Mouse (Mus musculus) heart, postnatal 36 days (tissue): ENCODE data around the gene F3. TPM values are rescaled to one million over a fixed set of nuclear protein-coding genes. Genes with fewer than 3 reads are reported as not detected.

Source experiments
- DNase-seq, 2 experiments: peaks; one replicate each; pipeline ENCODE4 v3.0.0; 2021 to 2022
- intact Hi-C: fragments of 180-260 bp; cut with DNase I; formaldehyde crosslinking; loops from one replicate; pipeline ENCODE4 v1.15.1; 2025
- total RNA-seq, 2 experiments: library from RNA; stranded (reverse); gene quantifications; 2 replicates each; pipeline ENCODE4 v1.2.3; 2021

F3 gene
- 10 to 100 TPM; 23.7 to 30.5 TPM for total RNA-seq

DNA sequence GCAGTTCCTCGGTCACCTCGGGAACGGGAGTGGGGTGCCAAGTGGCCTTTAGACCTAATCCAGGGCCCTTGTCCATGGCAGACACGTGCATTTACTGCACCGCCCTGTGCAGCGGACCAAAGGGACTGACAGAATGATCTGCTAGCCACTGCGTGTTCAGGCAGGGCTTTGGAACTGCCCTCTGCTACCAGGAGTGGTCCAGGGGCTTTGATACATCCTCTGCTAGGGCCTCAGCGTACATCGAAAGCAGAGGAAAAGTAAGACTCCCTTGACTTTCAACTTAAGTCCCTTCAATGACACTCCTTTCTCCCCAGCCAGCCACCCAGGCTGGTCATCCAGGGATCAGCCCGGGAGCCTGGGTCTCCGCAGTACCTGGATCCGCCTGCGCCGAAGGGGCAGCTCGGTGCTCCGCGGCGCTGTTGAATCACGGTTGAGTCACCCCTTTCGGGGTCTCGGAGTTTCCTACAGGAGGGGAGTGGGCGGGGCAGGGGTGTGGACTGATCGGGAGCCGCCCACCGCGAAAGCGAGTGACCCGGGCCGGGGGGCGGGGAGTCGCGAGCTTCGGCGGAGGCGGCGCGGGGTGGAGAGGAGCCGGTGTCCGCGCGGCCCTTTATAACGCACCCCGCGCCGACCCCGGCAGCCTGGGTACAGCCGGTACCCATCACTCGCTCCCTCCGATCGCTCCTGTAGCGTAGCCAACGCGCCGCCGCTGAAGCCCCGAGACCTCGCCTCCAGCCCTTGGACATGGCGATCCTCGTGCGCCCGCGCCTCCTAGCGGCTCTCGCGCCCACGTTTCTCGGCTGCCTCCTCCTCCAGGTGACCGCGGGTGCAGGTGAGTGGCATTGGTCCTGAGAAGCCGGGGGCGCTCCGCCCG lies at the start of gene F3:
F3 (plus strand) TSS at position 567 of the 874 bp plus-strand sequence.
- peak; percentile 79 to 81 for DNase-seq
- intact Hi-C loops = loop anchor here (1.0 to 5.0 kb wide), 4 partner anchors 83 to 187 kb away; no protein-coding TSS in a partner anchor

DNA sequence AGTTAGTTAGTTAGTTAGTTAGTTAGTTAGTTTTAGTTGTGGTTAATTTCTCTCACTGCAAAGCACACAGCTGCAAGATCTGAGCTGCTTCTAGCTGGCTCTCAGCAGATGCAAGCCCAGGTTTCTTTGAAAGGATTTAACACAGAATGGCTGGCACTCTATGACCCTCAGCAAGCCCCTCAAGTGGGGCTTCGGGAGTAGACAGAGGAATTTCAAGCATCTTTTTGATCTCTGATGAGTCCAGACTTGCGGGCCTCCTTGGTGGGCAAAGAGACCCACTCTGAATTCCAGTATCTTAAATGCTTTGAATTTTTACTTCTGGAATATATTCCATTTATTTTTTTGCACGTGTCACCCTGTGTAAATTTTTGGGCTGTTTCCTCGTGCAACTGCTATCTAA lies 44.4 kb upstream of the F3 start:
- intact Hi-C loops = no loop called here
- DNase-seq = no peak

DNA sequence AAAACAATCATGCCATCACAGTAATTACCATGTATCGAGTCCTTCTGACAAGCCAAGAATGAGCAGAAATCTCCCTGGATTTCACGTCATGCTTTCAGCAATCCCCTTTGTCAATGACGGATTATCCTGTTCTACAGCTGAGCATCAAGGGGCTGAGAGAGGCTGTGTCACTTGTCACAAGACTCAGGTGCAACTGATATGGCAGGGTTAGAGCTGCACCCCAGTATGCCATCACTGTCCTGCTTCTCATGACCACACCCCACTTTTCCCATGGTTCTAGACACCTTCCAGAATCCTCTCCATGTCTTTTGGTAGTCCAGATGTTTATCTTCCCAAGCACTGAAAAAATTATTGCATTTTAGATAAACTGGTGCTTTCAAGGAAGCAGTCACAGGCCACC lies 43.9 kb upstream of the F3 start:
- intact Hi-C loops = no loop called here
- no peak for DNase-seq

DNA sequence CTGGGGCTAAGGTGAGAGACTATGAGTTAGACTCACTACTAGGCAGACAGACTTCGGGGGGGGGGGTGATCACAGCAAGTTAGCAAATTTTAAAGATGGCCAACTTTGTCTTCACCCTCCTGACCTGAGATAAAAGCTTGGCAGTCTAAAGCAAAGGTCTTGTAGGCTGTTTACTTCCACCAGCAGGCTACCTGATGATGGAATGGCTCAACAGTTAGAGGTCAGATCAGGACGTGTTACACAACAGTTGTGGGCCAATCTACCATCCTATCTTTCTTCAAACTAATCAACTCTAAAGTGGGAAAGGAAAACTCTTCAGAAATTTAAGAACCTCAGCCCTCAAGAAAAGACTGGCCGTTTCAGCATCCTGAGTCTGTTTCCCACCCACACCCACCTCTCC lies 43.1 kb upstream of the F3 start:
- intact Hi-C loops = no loop called here
- no peak for DNase-seq

- no peak for DNase-seq
- intact Hi-C loops = no loop called here
These were observed 40.6 kb upstream of the F3 start for GRCm38 (mm10) chr3:121682439-121683411.

- no peak for DNase-seq
- intact Hi-C loops = no loop called here
These were observed 38.8 kb upstream of the F3 start for GRCm38 (mm10) chr3:121684552-121684951.

GRCm38 (mm10) chr3:121684963-121685362 lies 38.4 kb upstream of the F3 start:
- intact Hi-C loops = no loop called here
- no peak for DNase-seq

DNA sequence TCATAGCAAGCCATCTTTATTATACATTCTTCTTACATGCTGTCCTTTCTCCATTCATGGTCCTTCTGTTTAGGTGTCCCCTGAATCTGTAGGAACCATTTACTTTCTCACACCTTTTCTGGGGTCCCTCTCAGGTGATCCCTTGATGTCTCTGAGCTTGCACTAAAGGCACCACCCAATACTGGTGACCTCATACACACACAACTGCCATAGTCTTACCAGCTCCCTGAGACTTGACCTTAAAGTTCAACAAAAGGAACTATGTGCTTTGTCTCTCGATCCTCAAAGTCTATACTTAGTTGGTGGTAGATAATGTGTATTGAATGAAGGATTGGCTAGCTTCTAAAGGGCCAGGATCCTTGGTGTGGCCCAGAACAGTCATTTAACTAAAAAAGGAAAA lies 37.4 kb upstream of the F3 start:
- intact Hi-C loops = no loop called here
- no peak for DNase-seq

DNA sequence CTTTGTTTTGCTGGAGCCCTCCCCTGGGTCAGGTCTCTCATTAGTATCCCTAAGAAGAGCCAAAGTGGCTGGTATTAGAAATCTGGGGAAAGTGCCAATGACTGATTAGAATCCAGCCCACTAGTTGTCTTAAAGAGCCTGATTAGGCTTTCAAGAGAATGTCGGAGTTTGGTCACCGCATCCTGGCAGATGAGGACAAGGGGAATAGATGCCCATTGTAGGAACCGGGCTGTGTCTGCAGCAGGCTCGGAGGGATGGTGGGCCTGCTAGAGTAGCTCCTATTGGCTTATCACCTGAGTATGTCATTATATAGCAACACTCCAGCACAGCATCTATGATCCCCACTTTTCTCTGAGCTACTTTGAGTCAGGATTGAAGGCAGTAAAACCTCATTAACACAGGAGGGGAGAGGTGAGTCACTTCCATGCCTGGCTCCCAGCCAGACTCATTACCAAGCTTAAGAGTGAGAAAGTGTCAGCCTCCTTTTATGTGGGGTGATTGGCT lies 36.9 kb upstream of the F3 start:
- no peak for DNase-seq
- intact Hi-C loops = no loop called here

GRCm38 (mm10) chr3:121687741-121688140 lies 35.6 kb upstream of the F3 start:
- no peak for DNase-seq
- intact Hi-C loops = no loop called here

DNA sequence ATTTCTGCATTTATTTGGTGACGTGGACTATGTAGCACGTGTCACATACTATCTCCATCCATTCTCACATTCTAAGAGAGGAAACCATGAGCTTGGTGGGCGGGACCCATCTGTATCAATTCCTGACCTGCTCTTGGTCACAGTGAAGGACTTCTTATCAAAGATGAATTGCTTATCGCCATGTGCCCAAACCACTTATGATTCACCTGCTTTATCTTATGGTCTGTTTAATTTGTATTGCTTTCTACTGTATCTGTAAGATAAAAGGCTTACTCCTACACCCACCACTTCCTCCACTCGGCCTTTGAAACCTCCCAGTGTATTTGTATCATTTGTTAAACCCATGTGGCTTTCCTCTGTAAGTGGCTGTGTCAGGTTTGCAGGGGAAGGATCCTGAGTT lies 34.3 kb upstream of the F3 start:
- intact Hi-C loops = no loop called here
- DNase-seq = no peak

DNA sequence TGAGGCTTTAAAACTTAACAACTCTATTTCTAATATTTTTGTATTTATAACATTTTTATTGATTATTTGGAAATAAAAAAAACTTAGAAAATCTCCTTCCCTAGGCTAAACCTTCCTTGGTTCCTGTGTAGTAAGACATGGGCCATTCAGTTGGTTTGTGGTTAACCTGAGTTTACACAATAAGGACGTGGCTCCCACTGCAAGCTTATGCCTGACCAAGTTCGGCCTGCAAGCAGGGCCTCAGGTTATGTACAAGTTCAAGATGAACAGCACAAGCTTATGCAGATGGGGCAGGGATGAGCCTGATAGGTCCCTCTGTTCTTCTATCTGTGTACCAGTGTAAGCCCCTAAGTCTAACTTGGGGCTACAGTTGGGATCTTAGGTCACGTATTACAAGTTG lies 33.6 kb upstream of the F3 start:
- intact Hi-C loops = no loop called here
- no peak for DNase-seq

GRCm38 (mm10) chr3:121693001-121693730 lies 30.2 kb upstream of the F3 start:
- intact Hi-C loops = no loop called here
- no peak for DNase-seq

- intact Hi-C loops = no loop called here
These were observed 29.6 kb upstream of the F3 start for GRCm38 (mm10) chr3:121693746-121694145.

GRCm38 (mm10) chr3:121697169-121697568 lies 26.2 kb upstream of the F3 start:
- intact Hi-C loops = no loop called here
- no peak for DNase-seq

More at GRCm38 (mm10) chr3:121693746-121694145, 29.6 kb upstream of the F3 start:
- no peak for DNase-seq

GRCm38 (mm10) chr3:121699401-121699800 lies 23.9 kb upstream of the F3 start:
- no peak for DNase-seq
- intact Hi-C loops = no loop called here

DNA sequence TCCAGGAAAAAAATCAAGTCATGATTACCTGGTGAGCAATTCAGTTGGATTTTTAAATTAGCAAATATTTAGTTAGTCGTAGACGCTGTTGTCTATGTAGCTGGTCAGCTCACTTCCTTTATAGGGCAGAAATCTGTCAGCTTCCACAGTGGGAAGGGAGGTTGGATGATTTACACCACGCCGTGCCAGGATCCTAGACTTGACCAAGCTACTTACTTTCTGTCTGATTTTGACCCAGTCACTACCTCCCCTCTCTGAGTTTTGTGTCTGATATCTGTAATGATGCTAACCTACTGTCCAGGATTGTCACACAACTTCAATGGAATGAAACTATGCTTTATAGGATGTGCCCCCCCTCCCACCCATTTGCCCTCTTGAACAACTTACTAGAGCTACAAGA lies 23.5 kb upstream of the F3 start:
- no peak for DNase-seq
- intact Hi-C loops = no loop called here

- intact Hi-C loops = no loop called here
- no peak for DNase-seq
These were observed 22.9 kb upstream of the F3 start for GRCm38 (mm10) chr3:121700364-121700952.

DNA sequence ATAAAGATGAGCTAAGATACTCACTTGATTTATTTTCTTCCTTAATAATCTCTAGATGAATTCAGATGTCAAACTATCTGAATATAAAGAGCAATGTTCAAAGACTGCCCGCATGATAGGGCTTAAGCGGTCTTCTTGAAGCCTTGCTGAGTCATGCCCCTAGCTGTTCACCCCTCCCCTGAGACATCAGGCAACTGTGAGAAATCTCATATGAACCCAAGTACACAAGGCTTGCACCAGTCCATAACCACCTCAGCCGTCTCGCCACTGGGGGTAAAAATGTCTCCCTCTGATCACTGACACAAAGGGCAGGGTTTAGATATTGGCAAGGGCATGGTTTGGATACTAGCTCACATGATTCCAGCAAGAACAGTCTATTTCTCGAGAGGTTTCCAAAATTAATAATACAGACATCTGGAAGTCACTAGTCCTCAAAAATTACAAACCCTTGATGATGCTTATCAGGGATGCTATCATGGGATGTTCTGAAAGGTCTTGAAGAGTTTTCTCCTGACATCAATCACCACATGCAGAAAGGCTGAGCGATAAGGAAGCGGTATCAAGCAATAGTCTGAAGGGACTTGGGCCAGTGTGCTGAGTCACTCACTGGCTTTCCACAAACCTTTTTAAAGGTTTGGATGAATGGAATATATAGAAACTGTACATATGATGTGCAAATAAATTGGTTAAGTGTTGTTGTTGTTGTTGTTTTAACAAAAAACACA lies 20.0 kb upstream of the F3 start:
- DNase-seq = no peak
- intact Hi-C loops = no loop called here

DNA sequence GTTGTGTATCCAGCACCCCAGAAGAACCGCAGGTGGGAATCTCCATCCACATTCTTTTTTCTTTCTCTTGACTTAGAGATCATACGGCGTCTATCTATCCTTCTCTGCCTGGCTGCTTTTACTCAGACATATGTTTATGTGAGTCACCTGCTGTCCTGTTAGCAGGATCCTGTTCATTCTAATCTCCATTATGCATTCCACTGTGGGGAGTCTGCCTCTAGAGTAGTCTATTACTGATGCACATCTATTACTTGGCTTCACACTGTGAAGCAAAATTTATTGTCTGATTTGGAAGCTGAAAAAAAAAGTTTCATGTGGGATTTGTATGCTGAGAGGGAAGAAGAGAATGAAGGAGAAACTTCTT lies 19.5 kb upstream of the F3 start:
- intact Hi-C loops = no loop called here
- no peak for DNase-seq
